In genomic region chr19:20300066-20300651, GRCm38 (mm10) we compare ENCODE assay signal across 19 mouse cellular contexts.
A peak's percentile ranks its signal among the peaks of the same experiment; 100 is the strongest.
DNase-seq lines count a peak whose midpoint lies in the region; ATAC-seq and TF ChIP-seq lines count a peak whose summit lies in the region.
"Had no signal": no experiment of that assay in that cellular context is flagged by ENCODE, and none has a peak within 500 bp of the region (broad histone marks: within the 10 kb centered on the region; RNA-seq: fewer than 3 reads in every experiment).

No protein-coding gene starts in this region.

- no peak overlapping the region for H3K4me2 ChIP-seq in hindbrain, postnatal 0 days (ENCODE audit: low read depth, low read length)
- no peak overlapping the region for H3K4me2 ChIP-seq in hindbrain, embryonic 16.5 days (ENCODE audit: low read length)
- H3K4me2 ChIP-seq in forebrain, embryonic 16.5 days (ENCODE audit: low read length) = no peak overlapping the region
- no peak overlapping the region for H3K4me2 ChIP-seq in liver, postnatal 0 days (ENCODE audit: low read depth, low read length)
- no peak overlapping the region for H3K4me2 ChIP-seq in heart, embryonic 12.5 days
- H3K4me2 ChIP-seq: hindbrain, embryonic 14.5 days had no signal

- no peak overlapping the region for H3K9ac ChIP-seq in hindbrain, postnatal 0 days (replicated peaks; ENCODE audit: low read length)
- no peak overlapping the region for H3K9ac ChIP-seq in hindbrain, embryonic 16.5 days (ENCODE audit: low read depth, low read length)
- H3K9ac ChIP-seq in forebrain, embryonic 16.5 days (replicated peaks; ENCODE audit: low read depth, low read length) = no peak overlapping the region
- H3K9ac ChIP-seq in liver, postnatal 0 days (replicated peaks) = no peak overlapping the region
- H3K9ac ChIP-seq in heart, embryonic 12.5 days = no peak overlapping the region
- H3K9ac ChIP-seq: hindbrain, embryonic 14.5 days; liver, embryonic 14.5 days had no signal

- ATAC-seq in hindbrain, postnatal 0 days = no peak
- no peak for ATAC-seq in hindbrain, embryonic 16.5 days
- ATAC-seq in forebrain, embryonic 16.5 days = peak; percentile 87
- no peak for ATAC-seq in liver, postnatal 0 days
- ATAC-seq in heart, embryonic 12.5 days (ENCODE audit: insufficient number of reproducible peaks, low FRiP score) = no peak
- ATAC-seq: intestine, embryonic 16.5 days; Patski had no signal

- H3K9me3 ChIP-seq in hindbrain, postnatal 0 days (ENCODE audit: low read length) = no peaks in the 10 kb centered on the region
- H3K9me3 ChIP-seq in hindbrain, embryonic 16.5 days (ENCODE audit: control insufficient read depth, low read length) = no peaks in the 10 kb centered on the region
- no peaks in the 10 kb centered on the region for H3K9me3 ChIP-seq in forebrain, embryonic 16.5 days (ENCODE audit: control insufficient read depth, low read length)
- no peaks in the 10 kb centered on the region for H3K9me3 ChIP-seq in liver, postnatal 0 days (ENCODE audit: low read length)
- H3K9me3 ChIP-seq in heart, embryonic 12.5 days (replicated peaks) = no peaks in the 10 kb centered on the region

- no peaks in the 10 kb centered on the region for H3K36me3 ChIP-seq in hindbrain, postnatal 0 days (ENCODE audit: insufficient read depth, low read length)
- no peaks in the 10 kb centered on the region for H3K36me3 ChIP-seq in hindbrain, embryonic 16.5 days (ENCODE audit: control insufficient read depth, insufficient read depth, low read length)
- H3K36me3 ChIP-seq in forebrain, embryonic 16.5 days (ENCODE audit: control insufficient read depth, insufficient read depth) = no peaks in the 10 kb centered on the region
- no peaks in the 10 kb centered on the region for H3K36me3 ChIP-seq in liver, postnatal 0 days (replicated peaks; ENCODE audit: insufficient read depth, low read length)
- H3K36me3 ChIP-seq in heart, embryonic 12.5 days = no peaks in the 10 kb centered on the region

- no peak overlapping the region for H3K27ac ChIP-seq in hindbrain, postnatal 0 days
- no peak overlapping the region for H3K27ac ChIP-seq in hindbrain, embryonic 16.5 days (ENCODE audit: low read depth, low read length)
- no peak overlapping the region for H3K27ac ChIP-seq in forebrain, embryonic 16.5 days (ENCODE audit: low read length)
- no peak overlapping the region for H3K27ac ChIP-seq in liver, postnatal 0 days (ENCODE audit: low read depth)
- no peak overlapping the region for H3K27ac ChIP-seq in heart, embryonic 12.5 days (ENCODE audit: poor library complexity, severe bottlenecking)
- H3K27ac ChIP-seq: hindbrain, embryonic 14.5 days; liver, embryonic 14.5 days; stomach, postnatal 0 days had no signal

- TF ChIP-seq EP300 in liver, postnatal 0 days (IDR thresholded peaks at IDR 0.05; ENCODE audit: low read depth) = no peak

- H3K4me3 ChIP-seq in hindbrain, postnatal 0 days (ENCODE audit: low read length) = no peak overlapping the region
- no peak overlapping the region for H3K4me3 ChIP-seq in hindbrain, embryonic 16.5 days (ENCODE audit: low read length)
- no peak overlapping the region for H3K4me3 ChIP-seq in forebrain, embryonic 16.5 days (replicated peaks; ENCODE audit: low read length)
- H3K4me3 ChIP-seq in liver, postnatal 0 days (ENCODE audit: low read depth, low read length) = no peak overlapping the region
- no peak overlapping the region for H3K4me3 ChIP-seq in heart, embryonic 12.5 days

- no peak for TF ChIP-seq CTCF in hindbrain, postnatal 0 days (IDR thresholded peaks at IDR 0.05; ENCODE audit: low read depth)
- no peak for TF ChIP-seq CTCF in liver, postnatal 0 days (IDR thresholded peaks at IDR 0.05; ENCODE audit: low read depth)

- DNase-seq in cerebellum, adult 8-10 months = peak; percentile 0
- no peak for DNase-seq in cerebellum, adult 18-20 months
- DNase-seq in hindbrain, postnatal 0 days (ENCODE audit: low spot score) = peak; percentile 10
- DNase-seq in Muller cell, postnatal 12 days (ENCODE audit: inconsistent ontology term) = peak; percentile 51
- no peak for DNase-seq in liver, postnatal 0 days
- DNase-seq: adrenal gland, postnatal 10 days; gastrocnemius, postnatal 14 days; heart, adult 18-20 months; heart, postnatal 36 days; kidney, postnatal 36 days; right cerebral cortex, adult 18-20 months had no signal

- WGBS in hindbrain, postnatal 0 days = 26% methylated on average over 2 of the region's 2 CpGs
- 39% methylated on average over 2 of the region's 2 CpGs for WGBS in hindbrain, embryonic 16.5 days
- WGBS in forebrain, embryonic 16.5 days = 22% methylated on average over 2 of the region's 2 CpGs
- WGBS in liver, postnatal 0 days (ENCODE audit: insufficient replicate concordance) = 55% methylated on average over 2 of the region's 2 CpGs
- 65% methylated on average over 2 of the region's 2 CpGs for WGBS in heart, embryonic 12.5 days

- no peaks in the 10 kb centered on the region for H3K4me1 ChIP-seq in hindbrain, postnatal 0 days (ENCODE audit: insufficient read depth, low read length)
- H3K4me1 ChIP-seq in hindbrain, embryonic 16.5 days (ENCODE audit: control insufficient read depth, insufficient read depth, low read depth, low read length) = no peaks in the 10 kb centered on the region
- H3K4me1 ChIP-seq in forebrain, embryonic 16.5 days (replicated peaks; ENCODE audit: control insufficient read depth, insufficient read depth, low read length) = peaks cover 3% of the 10 kb centered on the region
- H3K4me1 ChIP-seq in liver, postnatal 0 days (ENCODE audit: insufficient read depth) = no peaks in the 10 kb centered on the region
- H3K4me1 ChIP-seq in heart, embryonic 12.5 days (replicated peaks) = no peaks in the 10 kb centered on the region

- H3K27me3 ChIP-seq in hindbrain, postnatal 0 days (ENCODE audit: insufficient read depth, low read length) = no peaks in the 10 kb centered on the region
- no peaks in the 10 kb centered on the region for H3K27me3 ChIP-seq in hindbrain, embryonic 16.5 days (replicated peaks; ENCODE audit: control insufficient read depth, insufficient read depth, low read length)
- H3K27me3 ChIP-seq in forebrain, embryonic 16.5 days (replicated peaks; ENCODE audit: control insufficient read depth, insufficient read depth, low read length) = no peaks in the 10 kb centered on the region
- H3K27me3 ChIP-seq in liver, postnatal 0 days (ENCODE audit: insufficient read depth, low read length) = no peaks in the 10 kb centered on the region
- no peaks in the 10 kb centered on the region for H3K27me3 ChIP-seq in heart, embryonic 12.5 days (replicated peaks)

Comparison
In these comparisons a context has a peak if more than half of its experiments do, and no peak if none do; other contexts are left out.
1. DNase-seq: peak in cerebellum, adult 8-10 months (single experiment), hindbrain, postnatal 0 days (single experiment) and Muller cell, postnatal 12 days (single experiment); none in cerebellum, adult 18-20 months (0 of 2) and liver, postnatal 0 days (single experiment).